Mouse (Mus musculus) heart, embryonic 11.5 days (tissue): ENCODE results near the gene Mgll. TPM values are rescaled to one million over a fixed set of nuclear protein-coding genes. Genes with fewer than 3 reads are reported as not detected.

ENCODE experiments used
- ATAC-seq: fragments of 200-750 bp; cut with Nextera tagmentation; replicated peaks from 2 replicates; pipeline ENCODE4 v1.8.0; 2017; ENCODE audit warnings: moderate library complexity; ENCODE audit not compliant: insufficient number of reproducible peaks, low FRiP score, low TSS enrichment
- H3K27ac ChIP-seq: fragments of 300-500 bp; sonication (generic); 2 replicates; pipeline ENCODE4 v1.5.1; 2014; ENCODE audit warnings: mild to moderate bottlenecking, low read depth, low read length
- H3K27me3 ChIP-seq: fragments of 300-500 bp; sonication (generic); 2 replicates; pipeline ENCODE4 v1.6.1; 2014; ENCODE audit warnings: mild to moderate bottlenecking, low read length, mixed read lengths; ENCODE audit not compliant: control insufficient read depth, insufficient read depth
- H3K36me3 ChIP-seq: fragments of 300-500 bp; sonication (generic); 2 replicates; pipeline ENCODE4 v1.6.1; 2014; ENCODE audit warnings: mild to moderate bottlenecking, low read length, moderate library complexity, mixed read lengths; ENCODE audit not compliant: control insufficient read depth, insufficient read depth
- H3K4me1 ChIP-seq: fragments of 300-500 bp; sonication (generic); 2 replicates; pipeline ENCODE4 v1.6.1; 2014; ENCODE audit warnings: low read length; ENCODE audit not compliant: control insufficient read depth, insufficient read depth
- H3K4me2 ChIP-seq: fragments of 300-500 bp; sonication (generic); 2 replicates; pipeline ENCODE4 v1.6.1; 2014; ENCODE audit warnings: mild to moderate bottlenecking, moderate library complexity
- H3K4me3 ChIP-seq: fragments of 300-500 bp; sonication (generic); 2 replicates; pipeline ENCODE4 v1.5.1; 2014; ENCODE audit warnings: low read depth, low read length
- H3K9ac ChIP-seq: fragments of 300-500 bp; sonication (generic); 2 replicates; pipeline ENCODE4 v1.6.1; 2014; ENCODE audit warnings: mild to moderate bottlenecking, low read depth, low read length, moderate library complexity
- H3K9me3 ChIP-seq: fragments of 300-500 bp; sonication (generic); replicated peaks from 2 replicates; pipeline ENCODE4 v1.6.1; 2016; ENCODE audit warnings: low read length; ENCODE audit not compliant: control insufficient read depth
- WGBS: fragments of 180-500 bp; shearing (Covaris S2); extraction: QIAGEN DNeasy Blood & Tissue Kit; methylation state at CpG from one replicate; pipeline ENCODE4 v1.1.7; 2014; ENCODE audit not compliant: insufficient replicate concordance; 5-methylcytosine and 5-hydroxymethylcytosine counted together
- polyA plus RNA-seq: library from polyadenylated mRNA; unstranded; fragments of >200 nt; fragmentation: Nextera tagmentation; extraction: Ambion mirVana; gene quantifications from 2 replicates; pipeline ENCODE4 v1.2.1, GENCODE M21; 2014

Gene Mgll
- polyA plus RNA-seq, 1 experiment from 2014 or later, result 8.6 TPM

- Histone ChIP-seq H3K9me3 (no peaks in the 10 kb centered on the region), H3K4me3 (no peak overlapping the region), H3K27me3 (0 out of 2 replicates have a peak, but pooled peaks cover 2% of the 10 kb centered on the region), H3K4me2 (no peak overlapping the region), H3K27ac (no peak overlapping the region), H3K4me1 (no peaks in the 10 kb centered on the region), H3K36me3 (no peaks in the 10 kb centered on the region), H3K9ac (no peak overlapping the region)
- 79% methylated on average over 8 of the region's 8 CpGs for WGBS
- no peak for ATAC-seq
Measured at GRCm38 (mm10) chr6:88746271-88746670, 22.1 kb downstream of the Mgll start.

DNA sequence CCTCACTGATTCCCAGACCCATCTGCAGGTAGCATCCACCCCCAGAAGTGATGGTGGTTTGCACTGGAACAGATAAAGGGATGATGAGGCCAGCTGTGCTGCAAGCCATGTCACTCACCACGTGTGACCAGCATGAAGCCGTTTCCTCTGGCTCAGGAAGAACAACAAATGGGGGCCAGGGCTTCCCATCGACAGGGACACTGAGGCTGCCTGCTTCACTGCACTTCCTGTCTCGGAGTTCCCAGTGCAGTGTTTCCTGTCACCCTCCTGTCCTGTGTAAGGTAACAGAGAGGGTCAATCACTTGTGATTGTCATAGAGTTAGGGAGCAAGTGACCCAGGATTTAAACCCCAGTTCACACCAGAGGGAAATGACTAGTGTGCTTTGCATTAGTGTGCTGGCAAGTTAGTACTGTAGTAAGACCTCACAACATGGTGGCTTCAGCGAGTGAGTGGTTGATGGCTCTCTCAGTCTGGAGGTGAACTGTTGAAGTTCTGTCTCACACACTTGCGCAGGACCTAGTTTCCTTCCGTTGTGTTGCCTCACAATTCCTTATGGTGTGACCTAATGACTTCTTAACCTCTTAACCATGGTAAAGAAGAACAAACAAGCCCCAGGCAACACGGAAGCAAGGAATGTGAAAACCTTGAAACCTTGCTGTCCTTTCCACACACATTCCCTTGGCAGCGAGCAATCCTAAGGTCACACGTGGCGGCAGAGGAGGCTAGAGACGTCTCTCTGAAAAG, 23.3 kb downstream of the Mgll start:
- Histone ChIP-seq H3K4me1 (peaks cover 4% of the 10 kb centered on the region; the same call in 1 of the 2 replicates), H3K9ac (no peak overlapping the region), H3K27me3 (0 out of 2 replicates have a peak, but pooled peaks cover 2% of the 10 kb centered on the region), H3K9me3 (no peaks in the 10 kb centered on the region), H3K27ac (no peak overlapping the region), H3K4me3 (no peak overlapping the region), H3K36me3 (no peaks in the 10 kb centered on the region), H3K4me2 (no peak overlapping the region)
- WGBS, result 67% methylated on average over 12 of the region's 12 CpGs
- ATAC-seq, result no peak

DNA sequence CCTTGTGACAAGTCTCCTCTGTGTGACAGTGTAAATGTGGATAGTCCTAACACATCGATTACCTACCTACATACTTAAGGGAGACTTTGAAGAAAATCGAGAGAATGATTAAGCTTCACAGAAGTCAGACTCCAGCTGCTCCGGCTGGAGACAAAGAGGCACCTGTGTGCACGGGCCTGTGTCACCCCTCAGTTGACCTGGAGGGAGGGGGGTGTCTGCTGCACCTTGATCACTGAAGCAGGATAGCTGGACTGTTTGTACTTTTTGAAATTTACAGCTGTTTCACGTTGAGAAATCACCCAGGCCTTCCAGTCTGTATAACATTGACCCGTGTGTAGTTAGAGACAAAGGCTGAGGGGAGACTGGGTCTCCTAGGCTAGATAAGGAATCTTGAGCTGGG, 26.7 kb downstream of the Mgll start:
- no peak overlapping the region for H3K4me3 ChIP-seq
- WGBS, result 65% methylated on average over 6 of the region's 6 CpGs
- H3K36me3 ChIP-seq, result no peaks in the 10 kb centered on the region
- no peak overlapping the region for H3K27ac ChIP-seq
- H3K9ac ChIP-seq, result no peak overlapping the region
- no peaks in the 10 kb centered on the region for H3K27me3 ChIP-seq
- no peak overlapping the region for H3K4me2 ChIP-seq
- no peaks in the 10 kb centered on the region for H3K9me3 ChIP-seq
- ATAC-seq, result no peak
- H3K4me1 ChIP-seq, result peaks cover 9% of the 10 kb centered on the region

DNA sequence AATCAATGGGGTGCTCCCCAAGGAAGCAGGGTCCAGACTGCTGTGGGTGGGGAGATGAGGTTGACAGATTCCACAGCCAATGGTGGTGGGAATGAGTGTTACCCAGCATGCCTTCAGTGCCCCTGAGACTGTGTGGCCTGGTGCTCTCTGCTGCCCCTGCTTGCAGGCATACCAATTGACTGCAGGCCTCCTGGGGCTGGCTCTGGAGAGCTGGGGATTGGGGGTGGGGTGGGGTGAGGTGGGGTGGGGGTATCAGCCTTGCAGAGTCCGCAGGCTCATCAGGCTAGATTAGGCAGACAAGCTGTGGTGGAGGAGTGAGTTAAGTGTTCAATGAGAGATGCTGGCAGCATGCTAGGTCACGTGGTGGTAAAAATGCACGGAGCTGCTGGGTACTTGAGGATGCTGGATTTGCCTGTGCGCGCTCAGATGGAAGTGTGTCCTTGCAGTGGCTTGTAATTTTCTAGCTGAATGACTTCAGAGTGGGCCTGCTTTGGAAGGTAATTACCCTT, 28.6 kb downstream of the Mgll start:
- Histone ChIP-seq H3K27me3 (no peaks in the 10 kb centered on the region), H3K27ac (no peak overlapping the region), H3K9me3 (no peaks in the 10 kb centered on the region), H3K36me3 (no peaks in the 10 kb centered on the region), H3K9ac (no peak overlapping the region), H3K4me3 (no peak overlapping the region), H3K4me2 (no peak overlapping the region), H3K4me1 (peaks cover 9% of the 10 kb centered on the region)
- WGBS, result 34% methylated on average over 5 of the region's 5 CpGs
- ATAC-seq, result peak; percentile 46; the same call in 1 of the 2 replicates

- peaks cover 11% of the 10 kb centered on the region for H3K4me1 ChIP-seq
- no peaks in the 10 kb centered on the region for H3K27me3 ChIP-seq
- 50% methylated on average over 6 of the region's 6 CpGs for WGBS
- peak overlapping the region; percentile 29 for H3K27ac ChIP-seq
- no peak overlapping the region for H3K4me3 ChIP-seq
- H3K9ac ChIP-seq, result no peak overlapping the region
- ATAC-seq, result no peak
- H3K4me2 ChIP-seq, result no peak overlapping the region
- H3K36me3 ChIP-seq, result no peaks in the 10 kb centered on the region
- H3K9me3 ChIP-seq, result no peaks in the 10 kb centered on the region
Measured at GRCm38 (mm10) chr6:88753578-88753977, 29.4 kb downstream of the Mgll start.

DNA sequence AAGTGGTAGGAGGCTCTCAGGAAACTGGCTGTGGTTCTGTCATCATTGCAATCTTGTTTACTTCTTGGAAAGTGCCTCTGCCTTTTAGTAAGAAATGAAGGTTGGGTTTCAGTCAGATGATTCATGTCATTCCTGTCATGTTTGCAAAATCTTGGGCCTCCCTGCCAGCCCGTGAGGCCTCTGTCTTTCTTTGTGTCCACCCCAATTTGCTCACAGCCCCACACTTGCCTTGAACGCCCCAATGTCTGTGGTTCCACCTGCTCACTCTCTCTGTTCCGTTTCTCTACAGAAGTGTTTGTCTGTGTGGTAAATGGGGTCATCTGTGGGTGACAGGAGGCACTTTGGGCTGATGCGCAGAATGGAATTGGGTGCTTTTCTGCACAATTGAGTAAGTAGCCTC, 32.8 kb downstream of the Mgll start:
- ATAC-seq, result no peak
- Histone ChIP-seq H3K9ac (no peak overlapping the region), H3K4me3 (no peak overlapping the region), H3K4me2 (no peak overlapping the region), H3K9me3 (no peaks in the 10 kb centered on the region), H3K4me1 (peaks cover 30% of the 10 kb centered on the region), H3K27ac (no peak overlapping the region), H3K27me3 (0 out of 2 replicates have a peak, but pooled peaks cover 2% of the 10 kb centered on the region), H3K36me3 (no peaks in the 10 kb centered on the region)
- 76% methylated on average over 4 of the region's 4 CpGs for WGBS

DNA sequence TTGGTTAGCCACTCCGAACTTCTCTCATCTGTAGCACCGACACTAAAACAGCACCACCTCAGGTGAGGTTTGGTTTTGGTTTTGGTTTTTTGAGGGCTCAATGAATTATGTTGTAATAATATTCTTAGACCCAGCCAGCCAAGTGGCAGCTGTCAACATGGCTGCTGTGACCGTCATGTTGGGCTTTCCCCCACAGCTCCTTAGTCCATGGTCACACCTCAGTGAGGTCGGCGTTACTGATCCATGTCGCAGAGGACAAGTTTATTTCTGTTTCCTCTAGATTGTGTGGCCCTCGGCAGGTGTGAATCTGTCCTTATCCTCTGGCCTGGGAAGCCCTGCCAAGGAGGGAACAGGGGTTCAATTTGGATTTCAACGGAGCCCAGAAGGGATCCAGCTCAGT, 33.9 kb downstream of the Mgll start:
- Histone ChIP-seq H3K36me3 (no peaks in the 10 kb centered on the region), H3K4me1 (peaks cover 30% of the 10 kb centered on the region), H3K4me2 (no peak overlapping the region), H3K9me3 (no peaks in the 10 kb centered on the region), H3K9ac (no peak overlapping the region), H3K27me3 (0 out of 2 replicates have a peak, but pooled peaks cover 2% of the 10 kb centered on the region), H3K27ac (no peak overlapping the region), H3K4me3 (no peak overlapping the region)
- ATAC-seq, result no peak
- 69% methylated on average over 8 of the region's 8 CpGs for WGBS

DNA sequence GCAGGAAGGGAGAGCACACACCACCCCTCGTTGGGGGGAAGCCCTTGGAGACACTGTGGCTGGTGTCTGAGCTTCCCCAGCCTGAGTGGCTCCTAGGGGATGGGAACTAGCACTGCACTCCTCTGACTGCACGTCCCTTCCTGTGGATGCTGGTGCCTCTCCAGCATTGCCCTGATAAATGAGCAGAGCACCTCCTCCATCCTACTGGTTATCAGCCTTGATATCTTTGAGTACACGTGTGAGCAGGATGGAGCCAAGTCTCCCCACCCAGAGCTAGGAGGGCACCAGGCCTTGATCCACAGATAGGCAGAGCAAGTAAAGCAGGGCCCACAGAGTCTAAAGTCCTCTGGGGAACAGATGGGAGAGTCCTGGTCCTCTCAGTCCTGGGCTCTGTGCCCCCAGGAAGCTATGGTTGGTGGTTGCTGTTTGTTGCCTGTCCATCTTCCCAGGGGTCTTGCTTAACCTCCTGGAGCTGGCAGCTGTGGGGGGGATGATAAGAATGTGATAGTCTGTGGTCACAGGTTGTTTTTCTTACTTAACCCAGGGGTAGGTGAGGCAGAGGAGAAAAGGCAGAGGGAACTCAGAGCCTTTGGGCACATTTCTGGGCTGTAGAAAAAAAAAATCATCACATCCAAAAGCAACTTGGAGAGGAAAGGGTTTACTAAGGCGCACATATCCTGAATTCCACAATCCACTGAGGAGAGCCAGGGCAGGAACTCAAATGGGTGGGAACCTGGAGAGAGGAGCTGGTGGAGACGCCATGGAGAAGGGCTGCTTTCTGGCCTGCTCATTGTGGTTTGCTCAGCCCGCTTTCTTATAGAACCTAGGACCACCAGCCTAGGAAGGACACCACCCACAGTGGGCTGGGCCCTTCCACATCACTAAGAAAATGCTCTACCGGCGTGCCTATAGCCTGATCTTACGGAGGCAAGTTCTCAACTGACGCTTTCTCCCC, 34.6 kb downstream of the Mgll start:
- no peak for ATAC-seq
- Histone ChIP-seq H3K4me2 (no peak overlapping the region), H3K27ac (no peak overlapping the region)

More for the DNA sequence above, 34.6 kb downstream of the Mgll start:
- Histone ChIP-seq H3K36me3 (no peaks in the 10 kb centered on the region), H3K4me3 (no peak overlapping the region), H3K9ac (no peak overlapping the region), H3K27me3 (0 out of 2 replicates have a peak, but pooled peaks cover 2% of the 10 kb centered on the region), H3K4me1 (peaks cover 29% of the 10 kb centered on the region), H3K9me3 (no peaks in the 10 kb centered on the region)
- 59% methylated on average over 10 of the region's 10 CpGs for WGBS
